Mouse (Mus musculus): ENCODE measurements around the gene Gm20388.

Gm20388 gene

GRCm38 (mm10) chr8:120133169-120133568, 222.5 kb downstream of the Gm20388 start:
- DNase-seq = no peak

DNA sequence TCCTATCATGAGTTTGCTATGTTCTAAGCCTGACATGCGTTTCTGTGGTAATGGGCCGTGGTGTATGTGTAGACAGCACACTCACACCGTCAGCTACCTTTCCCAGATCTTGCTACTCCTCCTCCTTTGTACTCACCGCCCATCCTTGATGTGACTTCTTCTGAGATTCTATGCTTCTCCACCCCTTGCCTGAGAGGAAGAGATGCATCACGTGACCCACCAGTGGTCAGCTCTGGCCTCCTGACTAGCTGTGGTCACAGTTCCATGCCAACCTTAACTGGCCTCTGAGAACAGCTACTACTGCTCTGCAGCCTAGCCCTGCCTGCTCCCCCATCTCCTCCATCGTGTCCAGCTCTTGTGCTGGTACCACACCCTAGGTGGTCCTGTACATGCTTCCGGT, 225.0 kb downstream of the Gm20388 start:
- DNase-seq = no peak

GRCm38 (mm10) chr8:120136618-120137017, 226.0 kb downstream of the Gm20388 start:
- DNase-seq = no peak

DNA sequence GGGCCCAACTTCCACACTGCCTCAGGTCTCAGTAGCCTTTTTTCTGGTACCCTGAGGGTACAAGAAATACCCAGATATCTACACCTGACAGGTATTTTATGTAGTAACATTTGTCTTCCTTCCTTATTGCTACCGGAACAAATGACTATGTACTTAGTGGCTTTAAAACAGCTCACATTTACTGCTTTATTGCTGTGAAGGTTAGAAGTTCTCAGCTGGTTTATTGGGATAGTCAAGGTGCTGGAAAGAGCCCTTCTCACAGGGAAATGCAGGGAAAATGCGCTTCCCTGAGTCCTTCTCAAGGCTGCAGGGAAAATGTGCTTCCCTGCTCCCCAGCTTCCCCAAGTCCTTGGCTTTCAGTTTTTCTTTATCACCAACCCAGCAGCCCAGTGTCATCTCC, 228.3 kb downstream of the Gm20388 start:
- DNase-seq = no peak

- no peak for DNase-seq
Measured at GRCm38 (mm10) chr8:120140769-120141168, 230.1 kb downstream of the Gm20388 start.

GRCm38 (mm10) chr8:120143911-120144651, 233.4 kb downstream of the Gm20388 start:
- no peak for DNase-seq

DNA sequence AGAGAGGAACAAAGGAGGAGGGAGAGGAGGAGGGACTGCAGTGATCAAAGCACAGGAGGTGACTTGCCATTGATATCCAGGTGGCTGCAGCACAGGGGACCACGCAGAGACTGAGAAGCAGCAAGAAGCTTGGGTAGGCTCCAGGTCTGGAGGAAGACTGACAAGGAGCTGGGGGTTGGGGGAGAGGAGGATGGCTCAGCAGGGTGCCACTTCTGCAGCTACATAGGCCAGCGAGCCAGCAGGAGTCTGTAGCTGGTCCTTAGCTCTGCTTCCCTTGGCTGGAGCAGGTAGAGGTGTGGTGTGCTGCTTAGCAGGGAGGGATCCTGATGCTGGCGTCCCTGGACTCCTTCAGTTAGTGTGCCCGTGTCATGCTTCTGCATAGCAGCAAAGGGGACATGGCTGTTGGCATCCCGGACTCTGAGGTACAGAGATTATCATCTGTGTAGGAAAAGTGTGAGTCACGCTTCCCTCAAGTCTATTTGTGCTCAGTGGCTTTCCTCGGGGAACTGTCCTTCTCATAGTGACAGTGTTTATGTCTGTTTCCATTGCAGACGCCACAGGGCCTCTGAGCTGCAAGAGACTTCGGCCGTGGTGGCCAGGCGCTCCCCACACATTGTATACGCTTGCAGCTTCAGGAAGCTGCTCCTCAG, 234.1 kb downstream of the Gm20388 start:
- DNase-seq = no peak

DNA sequence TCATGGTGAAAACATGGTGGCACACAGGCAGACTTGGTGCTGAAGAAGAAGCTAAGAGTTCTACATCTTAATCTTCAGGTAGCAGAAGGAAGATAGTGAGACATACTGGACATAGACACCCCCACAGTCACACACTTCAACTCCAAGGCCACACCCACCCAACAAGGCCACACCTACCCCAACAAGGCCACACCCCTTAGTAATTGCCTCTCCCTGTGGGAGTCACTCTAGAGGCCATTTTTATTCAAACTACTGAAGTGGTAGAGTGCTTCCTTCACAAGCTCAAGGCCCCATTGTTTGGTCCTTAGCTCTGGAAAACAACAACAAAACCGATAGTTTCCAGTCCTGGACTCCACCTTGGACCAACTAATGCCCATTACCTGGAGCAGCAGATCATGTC, 235.4 kb downstream of the Gm20388 start:
- DNase-seq = no peak

GRCm38 (mm10) chr8:120150028-120150427, 239.4 kb downstream of the Gm20388 start:
- DNase-seq = no peak

- DNase-seq = no peak
Measured at GRCm38 (mm10) chr8:120151151-120151550, 240.5 kb downstream of the Gm20388 start.

DNA sequence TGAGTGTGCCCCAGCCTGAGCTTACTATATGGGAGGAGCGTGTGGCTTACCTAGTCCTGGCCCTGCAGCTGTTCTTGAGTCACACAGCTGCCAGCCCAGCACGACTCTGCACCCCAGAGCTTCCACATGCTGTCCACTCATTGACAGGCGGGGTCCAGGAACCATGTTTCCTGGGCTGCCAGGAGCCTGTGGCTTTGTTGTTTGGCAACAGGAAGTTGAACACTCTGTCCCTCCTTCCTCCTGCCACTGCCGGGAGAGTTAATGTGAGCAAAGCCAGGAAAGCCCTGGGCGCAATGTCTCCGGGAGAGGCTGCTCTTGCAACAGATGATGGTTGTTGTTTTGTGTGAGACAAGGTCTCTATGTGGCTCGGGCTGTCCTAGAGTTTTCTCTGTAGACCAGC, 242.0 kb downstream of the Gm20388 start:
- no peak for DNase-seq

DNA sequence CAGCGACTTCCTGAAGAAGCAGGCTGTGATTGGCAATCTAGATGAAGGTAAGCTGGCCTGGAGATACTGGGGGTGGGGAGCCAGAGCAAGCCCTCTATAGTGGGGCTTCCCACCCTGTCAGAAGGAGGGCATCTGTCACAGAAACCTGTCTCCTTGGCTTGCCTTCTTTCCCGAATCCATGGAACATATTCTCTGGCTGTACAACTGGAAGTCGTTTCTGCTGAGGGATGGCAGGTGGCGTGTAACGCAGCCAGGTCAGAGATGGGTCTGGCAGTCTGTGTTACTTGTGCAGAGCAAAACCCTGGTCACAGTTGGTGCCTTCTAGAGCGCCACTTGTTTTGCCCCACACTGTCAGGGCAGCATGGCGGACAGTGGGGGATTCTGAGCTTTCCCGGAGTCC, 249.7 kb downstream of the Gm20388 start:
- no peak for DNase-seq

GRCm38 (mm10) chr8:120161658-120162403, 251.2 kb downstream of the Gm20388 start:
- no peak for DNase-seq

DNA sequence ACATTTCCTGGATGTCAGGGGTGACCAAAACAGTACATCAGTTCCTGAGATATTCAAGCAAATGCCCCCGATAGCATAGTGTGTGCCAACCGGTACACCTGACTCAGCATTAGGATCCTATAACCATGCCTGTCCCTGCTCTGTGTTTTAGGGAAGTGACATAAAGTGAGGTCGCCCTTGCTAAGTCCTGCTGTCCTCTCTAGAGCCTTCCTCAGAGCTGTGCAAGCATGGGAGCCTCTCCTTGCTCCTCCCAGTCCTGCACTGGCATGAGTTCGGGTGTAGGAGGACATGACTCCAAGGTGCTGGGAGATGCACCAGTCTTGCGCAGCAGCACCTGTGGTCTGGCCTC, 251.7 kb downstream of the Gm20388 start:
- DNase-seq = no peak

- DNase-seq = no peak
Measured at GRCm38 (mm10) chr8:120163376-120163775, 252.7 kb downstream of the Gm20388 start.

- no peak for DNase-seq
Measured at GRCm38 (mm10) chr8:120164026-120164425, 253.4 kb downstream of the Gm20388 start.

DNA sequence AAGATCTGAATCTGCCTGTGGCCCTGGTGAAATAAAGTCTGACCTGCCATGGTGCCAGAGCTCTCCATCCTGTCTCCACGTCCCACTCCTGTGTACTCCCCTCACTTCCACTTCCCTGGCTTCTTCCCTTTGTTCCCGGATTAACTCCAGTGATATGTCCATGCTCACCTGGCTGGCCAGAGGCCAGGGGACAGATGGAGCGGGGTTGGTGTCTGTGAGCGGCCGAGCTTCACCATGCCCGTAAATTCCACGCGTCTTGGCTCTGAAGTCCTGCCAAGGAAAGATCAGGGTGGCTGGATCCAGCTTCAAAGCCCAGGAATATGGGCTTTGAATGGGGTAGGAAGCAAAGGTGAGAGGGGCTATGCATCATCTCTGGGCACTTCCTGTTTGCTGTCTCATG, 256.5 kb downstream of the Gm20388 start:
- no peak for DNase-seq

GRCm38 (mm10) chr8:120167821-120168220, 257.2 kb downstream of the Gm20388 start:
- no peak for DNase-seq

DNA sequence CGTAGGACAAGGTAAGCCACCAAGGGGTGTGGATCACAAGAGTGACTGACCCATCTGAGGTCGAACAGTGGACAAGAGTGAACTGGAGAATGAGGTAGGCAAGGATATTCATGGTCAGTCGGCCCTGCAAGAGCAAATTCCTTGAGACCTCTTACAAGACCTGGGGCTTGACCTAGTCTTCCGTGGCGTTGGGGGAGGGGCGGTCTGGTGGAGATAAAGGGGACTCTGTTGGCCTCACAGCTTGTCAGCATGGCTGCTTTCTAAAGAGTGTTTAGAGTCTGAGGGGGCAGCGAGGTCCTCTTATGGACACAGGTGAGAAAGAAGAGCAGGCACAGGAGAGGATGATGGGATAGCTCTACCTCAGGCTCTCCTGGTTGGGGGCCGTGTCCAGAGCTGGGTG, 258.5 kb downstream of the Gm20388 start:
- no peak for DNase-seq

DNA sequence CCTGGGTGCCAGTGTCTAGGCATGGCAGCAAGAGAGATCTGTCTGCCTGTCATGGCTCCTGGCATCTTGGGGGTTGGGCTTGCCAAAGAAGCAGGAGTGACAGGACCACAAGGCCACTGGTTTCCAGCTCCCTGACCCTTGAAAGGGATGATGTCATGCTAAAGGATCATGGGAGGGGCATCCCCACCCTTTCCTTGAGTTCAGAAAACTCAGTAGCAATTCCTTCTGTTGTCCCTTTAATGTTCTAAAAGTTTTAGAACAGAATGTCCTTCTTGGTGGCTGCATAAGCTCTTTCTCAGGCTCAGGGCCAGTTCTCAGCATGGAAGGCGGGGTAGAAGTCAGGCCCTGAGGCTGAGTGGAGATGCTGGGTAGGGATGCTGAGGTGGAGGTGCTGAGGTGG, 262.6 kb downstream of the Gm20388 start:
- DNase-seq = no peak

GRCm38 (mm10) chr8:120174606-120175005, 264.0 kb downstream of the Gm20388 start:
- no peak for DNase-seq

GRCm38 (mm10) chr8:120176605-120177004, 266.0 kb downstream of the Gm20388 start:
- no peak for DNase-seq

- peak; percentile 67 to 69 for DNase-seq
Measured at GRCm38 (mm10) chr8:120177318-120178123, 266.9 kb downstream of the Gm20388 start, which contains the start of gene Fam92b. Fam92b (minus strand) TSS chr8:120177466.

Measured in B cell, adult 2 months (primary cell).